Mouse (Mus musculus): ENCODE data around the gene Psg19. TPM values are rescaled to one million over a fixed set of nuclear protein-coding genes. Genes with fewer than 3 reads are reported as not detected.
A peak's percentile ranks its signal among the peaks of the same experiment; 100 is the strongest.
"Not testable (repeated sequence)": the region's sequence is repeated elsewhere in the genome, so short reads cannot be mapped to it uniquely, and the experiment has no call there.

Psg19 gene
- not detected in 2 replicates for total RNA-seq (2015; ENCODE audit: low replicate concordance)
- not detected in 2 replicates for total RNA-seq (2017; ENCODE audit: low replicate concordance)

DNA sequence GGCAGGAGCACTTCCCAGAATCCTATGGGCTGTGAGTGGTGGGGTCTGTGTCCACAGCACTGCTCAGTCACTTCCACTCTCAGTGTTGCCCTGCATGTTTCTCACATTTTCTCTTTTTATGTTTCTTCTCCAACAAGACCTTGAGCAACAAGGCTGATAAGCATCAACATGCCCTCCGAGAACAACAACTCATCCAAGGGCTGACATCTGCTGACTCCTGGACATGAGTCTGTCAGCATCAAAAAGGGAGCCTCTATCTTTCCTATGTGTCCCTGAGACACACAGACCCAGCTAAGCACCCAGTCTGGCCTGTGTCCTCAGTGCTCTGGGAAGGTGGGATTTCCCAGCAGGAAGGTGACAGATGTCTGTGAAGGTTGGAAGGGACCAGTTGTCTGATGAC is at the start of gene Psg19:
Gene Psg19 (minus strand): TSS at position 101 of the 400 bp plus-strand sequence.
- no peak for ATAC-seq (replicated peaks; ENCODE audit: low FRiP score, poor library complexity, severe bottlenecking)

DNA sequence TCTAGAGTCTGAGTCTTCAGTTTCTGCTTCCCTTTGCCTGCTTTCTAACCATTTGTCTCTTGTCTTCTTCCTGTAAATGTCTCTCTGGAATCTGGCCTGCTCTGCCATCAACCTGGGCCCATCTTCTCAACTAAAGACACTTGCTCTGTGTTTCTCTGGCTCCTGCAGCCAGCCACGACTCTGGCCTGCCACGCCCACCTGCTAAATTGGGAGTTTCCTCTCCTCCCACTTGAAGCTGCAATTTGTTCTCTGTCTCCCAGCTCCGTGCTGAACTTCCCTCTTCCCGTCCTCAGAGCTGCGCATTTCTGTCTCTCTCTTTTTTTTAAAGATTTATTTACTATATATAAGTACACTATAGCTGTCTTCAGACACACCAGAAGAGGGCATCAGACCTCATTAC is 46.5 kb upstream of the Psg19 start:
- ATAC-seq (replicated peaks; ENCODE audit: low FRiP score, poor library complexity, severe bottlenecking): no peak

- no peak for ATAC-seq (replicated peaks; ENCODE audit: low FRiP score, poor library complexity, severe bottlenecking)
These were observed 42.9 kb upstream of the Psg19 start for GRCm38 (mm10) chr7:18841174-18841567.

DNA sequence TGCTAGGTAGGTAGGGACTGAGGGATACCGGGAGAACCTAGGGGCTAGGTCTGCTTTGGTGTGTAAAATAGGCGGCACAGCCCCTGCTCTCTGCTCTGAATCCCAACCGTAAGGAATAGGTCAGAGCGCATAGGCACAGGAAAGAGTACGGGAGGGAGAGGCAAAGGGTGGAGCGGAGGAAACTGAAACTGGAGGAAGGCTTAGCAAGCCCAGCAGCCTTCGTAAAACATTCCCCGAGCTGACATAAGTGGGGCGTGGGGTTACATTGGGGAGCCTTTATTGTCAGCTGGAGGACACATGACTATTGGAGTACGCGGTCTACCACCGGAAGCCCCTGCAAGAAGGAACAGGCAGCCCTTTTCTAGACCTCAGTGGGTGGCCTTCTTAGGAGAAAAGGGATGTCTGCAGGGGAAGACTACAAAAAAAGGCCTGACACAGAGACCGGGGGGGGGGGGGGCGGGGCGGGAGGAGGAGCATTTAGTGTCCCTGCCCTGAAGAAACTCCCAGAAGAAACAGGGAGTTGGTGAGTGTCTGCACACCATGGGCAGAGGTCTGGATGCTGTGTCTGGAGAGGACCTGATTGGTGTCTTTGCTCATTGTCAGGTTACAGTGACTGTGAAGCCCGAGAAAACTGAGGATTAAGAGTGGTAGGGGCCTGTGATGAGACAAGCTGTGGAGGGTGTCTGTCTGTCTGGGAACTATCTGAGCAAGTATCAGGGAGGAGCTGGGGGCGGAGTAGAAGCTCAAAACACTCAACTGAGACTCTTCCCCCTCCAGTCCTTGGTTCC is 42.3 kb upstream of the Psg19 start:
- 0 out of 2 replicates have a peak, but pooled peaks have one; percentile 42 for ATAC-seq (replicated peaks; ENCODE audit: low FRiP score, poor library complexity, severe bottlenecking)

DNA sequence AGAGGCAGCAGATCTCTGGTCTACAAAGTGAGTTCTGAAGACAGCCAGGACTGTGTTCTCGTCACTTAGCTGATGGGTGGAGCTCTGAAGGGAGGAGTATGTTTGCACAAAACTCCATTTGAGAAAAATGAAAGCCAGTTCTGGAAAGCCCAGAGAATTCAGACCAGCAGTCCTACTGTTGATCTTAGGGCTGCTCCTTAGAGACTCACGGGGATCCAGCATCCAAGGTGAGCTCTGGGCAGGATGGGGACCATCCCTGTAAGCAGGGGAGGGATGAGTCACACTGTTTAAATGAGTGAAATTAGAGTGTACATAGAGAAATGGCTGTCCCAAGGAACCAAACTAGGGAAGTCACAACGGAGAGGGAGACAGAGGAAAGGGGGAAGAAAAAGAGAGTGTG is 41.5 kb upstream of the Psg19 start, which contains the start of gene Mill2:
Gene Mill2 (plus strand): TSS at position 102 of the 400 bp plus-strand sequence.
- 0 out of 2 replicates have a peak, but pooled peaks have one; percentile 39 for ATAC-seq (replicated peaks; ENCODE audit: low FRiP score, poor library complexity, severe bottlenecking)

DNA sequence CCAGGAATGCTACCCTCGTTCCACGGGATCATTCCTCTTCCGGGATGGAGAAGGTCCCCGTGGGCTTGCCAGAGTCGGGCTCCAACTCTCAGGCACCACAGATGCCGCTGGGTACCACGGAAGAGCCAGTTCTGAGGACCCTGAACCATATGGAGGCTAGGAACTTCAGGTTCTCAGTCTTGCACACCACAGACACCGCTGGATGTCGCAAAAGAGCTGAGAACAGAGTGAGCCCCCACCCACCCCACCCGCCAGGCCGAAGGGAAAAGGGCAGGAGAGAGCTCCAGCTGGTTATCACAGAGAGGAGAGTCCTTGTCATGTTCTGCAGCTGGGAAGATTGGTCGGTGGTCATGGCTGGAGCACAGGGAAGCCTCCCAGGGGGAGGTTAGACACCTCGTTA is 34.0 kb upstream of the Psg19 start:
- no peak for ATAC-seq (replicated peaks; ENCODE audit: low FRiP score, poor library complexity, severe bottlenecking)

GRCm38 (mm10) chr7:18829545-18829944 is 31.2 kb upstream of the Psg19 start:
- no peak for ATAC-seq (replicated peaks; ENCODE audit: low FRiP score, poor library complexity, severe bottlenecking)

DNA sequence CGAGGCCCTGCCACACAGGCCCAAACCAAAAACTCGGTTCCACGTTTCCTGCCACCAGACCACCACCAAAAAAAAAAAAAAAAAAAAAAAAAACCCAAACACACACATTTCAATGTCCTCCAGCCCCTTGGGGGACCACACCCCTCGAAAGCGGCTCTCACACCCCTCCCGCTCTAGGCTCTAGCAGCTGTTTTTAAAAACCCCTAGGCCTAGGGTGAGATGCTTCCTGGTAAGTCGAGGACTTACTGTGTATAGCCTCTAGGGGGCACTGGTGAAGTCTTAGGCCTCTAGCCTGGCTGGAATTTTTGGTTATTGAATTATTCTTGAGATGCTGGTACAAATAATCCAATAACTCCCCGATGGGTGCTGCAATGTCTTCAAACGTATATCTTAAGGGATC is 30.3 kb upstream of the Psg19 start:
- ATAC-seq (replicated peaks; ENCODE audit: low FRiP score, poor library complexity, severe bottlenecking): no peak

DNA sequence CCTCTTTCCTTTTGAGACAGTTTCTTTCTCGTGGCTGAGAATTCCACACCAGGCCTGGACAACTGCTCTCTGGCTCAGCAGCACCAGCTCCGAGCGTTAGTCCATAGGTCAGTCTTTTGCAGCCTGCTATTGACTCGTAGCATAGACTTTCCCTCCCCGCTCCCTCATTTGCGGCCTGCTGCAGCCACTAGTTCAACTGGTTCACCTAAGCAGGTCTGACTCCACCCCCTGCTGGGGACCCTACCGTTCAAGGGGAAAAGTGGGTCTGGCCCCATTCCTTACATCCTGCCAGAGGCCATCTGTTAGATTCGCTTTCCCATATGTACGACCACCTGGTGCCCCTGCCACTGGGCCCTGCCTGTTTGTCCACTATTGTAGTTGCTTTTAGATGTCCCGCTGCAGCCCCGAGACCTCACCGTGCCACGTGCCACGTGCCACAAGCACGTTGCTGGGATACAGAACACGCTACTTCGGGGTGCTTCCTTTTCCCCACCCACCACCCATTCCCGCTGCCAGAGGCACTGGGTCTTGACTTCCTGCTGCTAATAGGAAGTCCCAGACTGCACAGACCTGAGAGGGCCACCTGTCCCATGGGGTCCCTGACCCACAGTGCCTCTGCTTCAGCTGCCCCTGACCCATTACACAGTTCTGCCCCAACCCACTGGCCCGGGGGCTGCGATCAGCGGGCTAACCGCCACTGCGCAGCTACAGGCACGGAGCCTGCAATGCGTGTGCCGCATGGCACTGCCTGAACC is 29.6 kb upstream of the Psg19 start:
- no peak for ATAC-seq (replicated peaks; ENCODE audit: low FRiP score, poor library complexity, severe bottlenecking)

DNA sequence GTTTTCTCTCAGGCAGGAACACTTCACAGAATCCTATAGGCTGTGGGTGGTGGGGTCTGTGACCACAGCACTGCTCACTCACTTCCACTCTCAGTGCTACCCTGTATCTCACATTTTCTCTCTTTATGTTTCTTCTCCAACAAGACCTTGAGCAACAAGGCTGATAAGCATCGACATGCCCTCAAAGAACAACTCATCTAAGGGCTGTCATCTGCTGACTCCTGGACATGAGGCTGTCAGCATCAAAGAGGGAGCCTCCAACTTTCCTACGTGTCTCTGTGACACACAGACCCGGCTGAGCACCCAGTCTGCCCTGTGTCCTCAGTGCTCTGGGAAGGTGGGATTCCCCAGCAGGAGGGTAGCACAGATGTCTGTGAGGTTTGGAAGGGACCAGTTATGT is 23.2 kb upstream of the Psg19 start, which contains the start of gene Psg17:
Gene Psg17 (minus strand): TSS at position 101 of the 400 bp plus-strand sequence.
- no peak for ATAC-seq (replicated peaks; ENCODE audit: low FRiP score, poor library complexity, severe bottlenecking)

- ATAC-seq (replicated peaks; ENCODE audit: low FRiP score, poor library complexity, severe bottlenecking): no peak
These were observed 20.0 kb upstream of the Psg19 start for GRCm38 (mm10) chr7:18818301-18818700.

- no peak for ATAC-seq (replicated peaks; ENCODE audit: low FRiP score, poor library complexity, severe bottlenecking)
These were observed 5.2 kb upstream of the Psg19 start for GRCm38 (mm10) chr7:18803526-18803925.

GRCm38 (mm10) chr7:18799129-18799528 is 809 bp upstream of the Psg19 start:
- ATAC-seq (replicated peaks; ENCODE audit: low FRiP score, poor library complexity, severe bottlenecking): no peak

- not testable (repeated sequence) for ATAC-seq (replicated peaks; ENCODE audit: low FRiP score, poor library complexity, severe bottlenecking)
These were observed 7.6 kb downstream of the Psg19 start for GRCm38 (mm10) chr7:18790671-18791070.

DNA sequence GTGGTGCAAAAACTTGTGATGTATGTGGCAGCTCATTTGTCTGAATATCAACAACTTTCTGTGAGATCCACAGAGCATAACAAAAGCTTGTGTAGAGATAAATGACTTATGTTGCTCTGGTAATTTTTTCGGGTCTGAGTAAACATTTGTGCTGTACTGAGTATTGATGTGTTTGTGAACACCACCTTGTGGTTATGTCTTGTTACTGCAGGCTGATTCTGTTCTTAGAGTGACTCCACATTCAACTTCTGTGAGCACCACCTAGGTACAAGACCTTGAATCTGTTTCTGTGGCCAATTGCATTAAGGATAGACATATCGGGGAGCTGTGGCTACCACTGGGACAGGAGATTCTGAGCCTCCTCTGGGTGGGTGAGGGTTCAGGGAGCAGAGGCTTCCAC is 17.0 kb downstream of the Psg19 start:
- not testable (repeated sequence) for ATAC-seq (replicated peaks; ENCODE audit: low FRiP score, poor library complexity, severe bottlenecking)

DNA sequence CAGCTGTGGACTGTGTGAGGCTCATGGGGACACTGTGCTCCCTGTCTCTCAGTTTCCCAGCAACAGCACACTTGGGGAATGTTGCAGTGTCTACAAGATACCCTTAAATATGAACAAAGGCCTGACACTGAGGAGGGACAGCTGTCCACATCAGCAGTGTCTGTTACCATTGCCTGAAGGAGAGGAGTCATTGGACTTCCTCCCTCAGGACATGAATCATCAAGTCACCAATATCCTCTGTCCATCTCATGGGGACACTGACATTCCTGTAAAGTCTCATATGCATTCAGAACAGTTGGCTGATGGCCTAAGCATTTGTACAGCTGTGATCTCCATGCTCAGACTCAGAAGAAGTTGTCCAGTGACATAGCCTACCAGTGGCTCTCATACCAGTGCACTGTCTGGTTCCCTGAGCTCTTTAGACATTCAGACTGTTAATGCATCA is 19.0 kb downstream of the Psg19 start:
- no peak for ATAC-seq (replicated peaks; ENCODE audit: low FRiP score, poor library complexity, severe bottlenecking)

- not testable (repeated sequence) for ATAC-seq (replicated peaks; ENCODE audit: low FRiP score, poor library complexity, severe bottlenecking)
These were observed 35.4 kb downstream of the Psg19 start for GRCm38 (mm10) chr7:18762885-18763284.

DNA sequence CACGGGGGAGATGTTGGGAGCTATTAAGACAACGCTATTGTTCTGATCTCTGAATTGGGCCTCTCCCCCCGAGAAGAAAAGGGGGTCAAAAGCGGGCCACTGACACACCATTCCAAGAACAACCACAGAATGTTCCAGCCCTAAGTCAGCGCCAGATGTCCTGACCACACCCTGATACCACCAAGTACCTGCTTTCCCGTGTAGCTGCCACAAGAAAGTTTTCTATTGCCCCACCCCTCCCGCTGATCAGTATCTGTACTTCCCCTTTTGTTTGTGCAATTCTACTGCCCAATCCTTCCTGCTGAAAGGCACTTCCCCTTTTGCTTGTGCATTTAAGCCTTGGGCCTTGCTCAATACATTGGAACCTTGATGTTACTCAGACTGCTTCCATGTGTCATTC is 38.2 kb downstream of the Psg19 start:
- not testable (repeated sequence) for ATAC-seq (replicated peaks; ENCODE audit: low FRiP score, poor library complexity, severe bottlenecking)

- not testable (repeated sequence) for ATAC-seq (replicated peaks; ENCODE audit: low FRiP score, poor library complexity, severe bottlenecking)
These were observed 48.3 kb downstream of the Psg19 start for GRCm38 (mm10) chr7:18749896-18750477.
